Mouse (Mus musculus): ENCODE data around the gene Olfr596. TPM values are rescaled to one million over a fixed set of nuclear protein-coding genes. Genes with fewer than 3 reads are reported as not detected.
"Not testable (repeated sequence)": the region's sequence is repeated elsewhere in the genome, so short reads cannot be mapped to it uniquely, and the experiment has no call there.

Olfr596 gene
- not detected for total RNA-seq (2021)
- long read RNA-seq, experiment 1, result 0 reads
- long read RNA-seq, experiment 2, result 0 reads

DNA sequence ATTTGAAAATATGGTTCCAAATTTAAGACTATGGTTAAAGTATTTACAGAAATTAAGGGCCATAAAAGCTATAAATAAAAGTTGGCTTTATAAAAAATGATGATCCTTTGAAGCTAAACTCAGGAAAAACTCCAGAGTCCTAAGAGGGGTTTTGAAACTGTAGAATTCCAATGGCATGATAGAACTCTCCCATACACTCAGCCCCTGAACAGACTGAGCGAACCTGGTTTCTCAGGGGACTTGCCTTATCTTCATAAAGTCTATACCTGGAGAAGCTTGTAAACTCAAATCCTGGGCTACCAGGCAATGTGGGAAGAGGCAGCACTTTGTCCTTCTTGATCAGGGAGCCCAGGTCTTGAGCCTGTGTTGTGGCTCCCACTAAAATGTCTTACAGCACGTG, at the start of gene Olfr596:
Olfr596 (plus strand) TSS at position 301 of the 400 bp plus-strand sequence.
- intact Hi-C loops (cut with DNase I); DNase-seq (ENCODE audit: low spot score in 2 of 2): not testable (repeated sequence)

- intact Hi-C loops (cut with DNase I); DNase-seq (ENCODE audit: low spot score in 2 of 2): not testable (repeated sequence)
These were observed 10.6 kb downstream of the Olfr596 start, which contains the start of gene Olfr597 for GRCm38 (mm10) chr7:103316015-103316414. Gene Olfr597 (plus strand): TSS chr7:103316315.

GRCm38 (mm10) chr7:103323268-103323667, 17.8 kb downstream of the Olfr596 start, which contains the start of gene Olfr598:
Gene Olfr598 (plus strand): TSS chr7:103323568.
- intact Hi-C loops (cut with DNase I), result no loop called here
- no peak for DNase-seq (ENCODE audit: low spot score in 2 of 2)

DNA sequence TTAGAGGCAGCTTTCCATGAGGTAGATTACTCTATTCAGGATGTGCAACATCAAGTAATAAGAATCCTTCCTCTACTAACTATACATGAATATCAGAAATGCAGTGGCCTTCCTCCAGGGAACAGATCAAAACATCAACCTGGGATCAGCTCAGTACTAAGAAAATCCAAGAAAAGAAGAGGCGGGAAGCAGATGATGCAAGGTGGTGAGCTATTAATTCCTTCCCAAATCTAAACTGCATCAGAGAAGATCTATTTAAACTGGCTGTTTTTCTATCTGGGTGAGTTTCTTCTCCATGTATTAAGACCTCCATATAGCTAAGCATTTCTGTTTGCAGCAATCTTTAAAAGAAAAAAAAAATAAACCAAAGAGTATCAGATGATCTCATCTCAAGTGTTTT, 30.2 kb downstream of the Olfr596 start, which contains the start of gene Olfr599:
Olfr599 (plus strand) TSS at position 301 of the 400 bp plus-strand sequence.
- DNase-seq (ENCODE audit: low spot score in 2 of 2), result no peak
- intact Hi-C loops (cut with DNase I), result no loop called here

DNA sequence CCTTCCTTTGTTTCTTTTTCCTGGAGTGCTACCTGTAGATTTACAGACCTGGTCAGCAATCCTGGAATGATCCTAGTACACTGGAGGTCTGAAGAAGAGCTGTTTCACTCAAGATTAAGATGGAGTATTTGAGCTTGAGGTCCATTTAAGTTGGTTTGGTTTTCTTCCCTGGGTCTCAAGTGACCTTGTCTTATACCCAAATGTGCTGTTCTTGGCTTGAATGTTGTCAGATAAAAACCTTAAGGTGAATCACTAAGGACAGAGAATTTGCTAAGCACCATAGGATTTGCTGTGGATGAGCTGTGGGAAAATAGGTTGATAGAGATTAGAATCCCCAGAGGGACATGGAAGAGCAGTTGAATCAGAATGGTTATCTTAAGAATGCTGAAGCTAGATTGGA, 44.1 kb downstream of the Olfr596 start, which contains the start of gene Olfr600:
Olfr600 (minus strand) TSS at position 101 of the 400 bp plus-strand sequence.
- no peak for DNase-seq (ENCODE audit: low spot score in 2 of 2)
- intact Hi-C loops (cut with DNase I), result no loop called here

Small RNA genes lying within 50 kb of the gene (microRNA-seq; reads per million reads assigned to microRNA genes)
- gene Gm23550 (0 reads per million in 2 experiments), gene Gm25171 (0 reads per million in 2 experiments)

Other genes with a start within 250 kb of the Olfr596 start
- not detected for gene Olfr584, start 223.8 kb upstream of the Olfr596 start, total RNA-seq (2021)
- not detected for gene Olfr585, start 207.9 kb upstream of the Olfr596 start, total RNA-seq (2021)
- gene Olfr586, start 180.0 kb upstream of the Olfr596 start, total RNA-seq (2021), result not detected
- not detected for gene Olfr588-ps1, start 164.8 kb upstream of the Olfr596 start, total RNA-seq (2021)
- gene Olfr589, start 149.3 kb upstream of the Olfr596 start, total RNA-seq (2021), result not detected
- not detected for gene Olfr591, start 127.3 kb upstream of the Olfr596 start, total RNA-seq (2021)
- gene Olfr592, start 120.8 kb upstream of the Olfr596 start, total RNA-seq (2021), result not detected
- gene Olfr593, start 93.8 kb upstream of the Olfr596 start, total RNA-seq (2021), result not detected
- gene Olfr594, start 88.7 kb upstream of the Olfr596 start, total RNA-seq (2021), result not detected
- not detected for gene Usp17ld, start 53.1 kb upstream of the Olfr596 start, total RNA-seq (2021)
- gene Olfr597, start 10.7 kb downstream of the Olfr596 start, total RNA-seq (2021), result not detected
- not detected for gene Olfr598, start 17.9 kb downstream of the Olfr596 start, total RNA-seq (2021)
- not detected for gene Olfr599, start 30.3 kb downstream of the Olfr596 start, total RNA-seq (2021)
- not detected for gene Olfr600, start 44.0 kb downstream of the Olfr596 start, total RNA-seq (2021)
- gene Olfr601, start 57.0 kb downstream of the Olfr596 start, total RNA-seq (2021), result not detected
- not detected for gene Olfr603, start 80.5 kb downstream of the Olfr596 start, total RNA-seq (2021)
- not detected for gene Usp17lc, start 109.4 kb downstream of the Olfr596 start, total RNA-seq (2021)
- gene Olfr605, start 139.8 kb downstream of the Olfr596 start, total RNA-seq (2021), result not detected
- gene Olfr606, start 143.4 kb downstream of the Olfr596 start, total RNA-seq (2021), result not detected
- not detected for gene Olfr607, start 158.5 kb downstream of the Olfr596 start, total RNA-seq (2021)
- not detected for gene Olfr608, start 164.2 kb downstream of the Olfr596 start, total RNA-seq (2021)
- not detected for gene Olfr609, start 192.4 kb downstream of the Olfr596 start, total RNA-seq (2021)
- not detected for gene Olfr610, start 206.5 kb downstream of the Olfr596 start, total RNA-seq (2021)
- not detected for gene Olfr611, start 215.2 kb downstream of the Olfr596 start, total RNA-seq (2021)
- not detected for gene Olfr612, start 237.1 kb downstream of the Olfr596 start, total RNA-seq (2021)
- not detected for gene Olfr613, start 242.4 kb downstream of the Olfr596 start, total RNA-seq (2021)